Mouse (Mus musculus) induced T-regulatory cell, adult 2 months (primary cell): ENCODE data around the gene Napepld.
"Not testable (repeated sequence)": the region's sequence is repeated elsewhere in the genome, so short reads cannot be mapped to it uniquely, and the experiment has no call there.

ENCODE experiments used
- DNase-seq: peaks from one replicate; pipeline ENCODE4 v3.0.0-alpha.2; 2012; ENCODE audit warnings: low read depth

The Napepld gene

DNA sequence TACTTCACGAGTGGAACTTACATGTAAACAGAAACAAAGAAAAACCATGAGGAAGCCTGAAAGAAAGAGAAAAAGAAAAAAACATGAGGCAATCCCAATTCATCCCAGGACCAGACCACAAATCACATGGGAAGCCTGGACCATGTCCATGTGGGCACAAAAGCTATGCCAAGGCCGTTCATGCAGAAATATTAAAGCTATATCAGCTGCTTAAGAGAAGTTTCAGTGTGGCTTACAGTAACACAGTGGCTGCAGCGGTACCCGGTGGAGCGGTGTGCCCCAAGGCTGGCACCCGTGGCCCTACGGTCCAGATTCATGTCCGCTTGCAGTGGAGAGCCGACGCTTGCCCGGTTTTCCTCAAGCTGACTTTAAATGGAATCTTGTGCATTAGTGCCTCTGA is 38.1 kb downstream of the Napepld start:
- no peak for DNase-seq

DNA sequence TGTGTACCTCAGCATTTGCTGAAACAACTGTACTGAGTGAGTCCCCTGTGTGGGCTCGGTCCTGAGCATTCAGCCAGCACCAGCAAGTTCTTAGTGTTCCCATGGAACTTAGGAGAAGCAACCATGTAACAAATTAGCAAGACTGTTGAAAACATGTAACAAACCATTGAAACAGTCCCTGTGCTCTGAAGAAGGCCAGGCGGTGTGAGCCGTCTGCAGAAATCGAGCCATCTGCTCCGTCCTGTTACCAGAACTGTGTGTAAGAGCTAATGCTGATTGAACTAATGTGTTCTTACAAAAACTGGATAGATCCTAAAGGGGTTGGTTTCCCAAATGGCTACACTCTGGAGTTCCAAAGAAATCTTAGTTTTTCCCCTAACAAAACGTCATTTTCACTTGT is 40.3 kb downstream of the Napepld start:
- no peak for DNase-seq

DNA sequence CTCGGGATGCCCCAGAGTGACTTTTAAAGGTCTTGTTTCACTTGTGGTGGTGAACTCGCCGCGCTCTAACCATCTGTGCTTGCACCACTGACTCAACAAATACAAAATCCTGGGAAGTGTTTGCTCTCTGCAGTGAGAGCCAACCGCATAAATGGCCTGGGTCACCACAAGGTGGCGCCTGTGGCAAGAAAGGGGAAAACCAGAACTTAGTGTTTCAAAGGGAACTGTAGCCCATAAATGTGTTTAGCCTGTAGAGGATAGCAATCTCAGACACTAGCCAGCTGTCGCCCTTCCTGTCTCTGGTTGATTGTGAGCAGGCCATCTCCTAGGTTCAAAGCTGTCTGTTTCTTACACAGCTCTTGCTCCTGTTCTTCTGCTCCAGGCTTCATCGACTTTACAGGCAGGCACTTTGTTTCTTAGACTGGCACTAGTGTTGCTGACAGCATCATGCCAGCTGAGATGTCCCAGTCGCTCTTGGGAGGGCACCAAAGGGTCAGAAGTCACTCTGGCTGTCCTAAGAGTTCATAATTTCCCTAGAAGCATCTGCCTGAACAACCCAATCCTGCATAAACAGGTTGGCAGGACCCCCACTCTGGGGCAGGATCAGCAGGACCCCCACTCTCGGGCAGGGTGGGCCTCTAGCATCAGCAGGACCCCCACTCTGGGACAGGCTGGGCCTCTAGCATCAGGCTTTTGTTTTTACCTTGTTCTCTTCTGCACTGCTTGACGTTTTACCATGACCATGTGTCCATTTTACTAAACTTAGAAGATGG is 42.4 kb downstream of the Napepld start:
- DNase-seq = peak; percentile 77

DNA sequence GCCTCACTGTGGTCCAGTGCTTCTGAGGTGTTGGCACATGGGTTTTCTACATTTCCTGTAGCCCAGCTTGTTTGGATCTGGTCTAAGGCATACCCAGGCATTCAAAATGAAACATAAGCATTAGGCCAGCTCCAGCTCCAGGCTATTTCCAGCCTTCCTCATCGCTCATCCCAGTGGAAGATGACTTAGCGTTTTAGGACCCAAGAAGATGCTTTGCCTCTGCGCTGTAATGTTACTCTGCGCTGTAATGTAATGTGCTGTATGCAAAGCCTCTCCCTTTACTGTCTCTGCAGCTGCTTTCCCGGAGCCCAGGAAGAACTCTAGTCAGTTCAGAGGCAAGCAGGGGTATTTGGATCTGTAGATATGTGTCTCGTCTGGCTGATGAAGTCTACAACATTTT is 43.2 kb downstream of the Napepld start:
- no peak for DNase-seq

DNA sequence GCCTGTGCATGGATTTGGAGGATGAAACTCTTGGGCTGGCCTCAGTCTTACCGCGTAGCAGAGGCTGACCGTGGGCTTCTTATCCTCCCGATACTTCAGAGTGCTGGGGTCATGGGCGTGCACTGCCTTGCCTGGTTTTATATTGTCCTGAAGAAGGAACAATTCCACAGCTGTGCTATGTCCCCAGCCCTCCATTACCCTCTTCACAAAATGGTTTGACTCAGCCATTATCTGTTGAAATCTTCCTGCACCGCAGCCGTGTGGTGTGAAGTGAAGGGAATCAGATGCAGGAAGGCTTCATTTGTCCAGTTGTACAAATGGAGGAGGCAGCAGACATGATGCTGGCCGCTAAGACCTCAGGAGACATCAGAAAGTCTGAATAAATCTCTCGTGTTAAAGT is 44.3 kb downstream of the Napepld start:
- DNase-seq = no peak

DNA sequence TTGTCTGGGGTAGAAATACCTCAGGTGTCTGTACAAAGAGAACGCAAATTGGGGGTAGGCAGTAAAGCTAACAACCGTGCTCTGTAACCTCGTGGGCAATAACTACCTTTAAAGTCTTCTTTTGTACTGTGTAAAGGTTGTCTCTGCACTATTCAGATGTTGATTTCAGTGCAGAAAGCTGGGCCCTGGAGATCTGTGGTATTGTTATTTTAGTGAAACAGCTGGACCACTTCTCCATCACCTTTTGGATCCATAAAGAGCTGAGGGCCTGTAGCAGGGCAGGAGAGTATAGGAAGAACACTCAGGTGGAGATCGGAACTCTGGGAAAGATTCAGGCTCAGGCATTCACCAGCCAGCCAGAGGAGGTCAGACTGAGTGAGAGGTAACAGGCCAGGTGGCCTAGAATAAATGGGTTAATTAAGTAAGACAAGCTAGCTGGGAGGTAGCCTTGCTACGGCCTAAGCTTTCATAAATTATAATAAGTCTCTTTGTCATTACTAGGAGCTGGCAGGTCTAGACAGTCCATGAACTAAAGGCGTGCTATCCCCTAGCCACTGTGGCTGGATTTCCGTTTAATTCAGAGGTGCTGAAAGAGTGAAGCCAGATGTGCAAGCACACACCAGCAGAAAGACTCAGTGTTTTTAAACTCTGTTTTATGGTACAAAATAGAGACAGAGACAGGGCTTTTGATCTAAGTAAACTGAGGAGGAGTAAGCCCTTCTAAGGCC is 49.1 kb downstream of the Napepld start:
- no peak for DNase-seq

DNA sequence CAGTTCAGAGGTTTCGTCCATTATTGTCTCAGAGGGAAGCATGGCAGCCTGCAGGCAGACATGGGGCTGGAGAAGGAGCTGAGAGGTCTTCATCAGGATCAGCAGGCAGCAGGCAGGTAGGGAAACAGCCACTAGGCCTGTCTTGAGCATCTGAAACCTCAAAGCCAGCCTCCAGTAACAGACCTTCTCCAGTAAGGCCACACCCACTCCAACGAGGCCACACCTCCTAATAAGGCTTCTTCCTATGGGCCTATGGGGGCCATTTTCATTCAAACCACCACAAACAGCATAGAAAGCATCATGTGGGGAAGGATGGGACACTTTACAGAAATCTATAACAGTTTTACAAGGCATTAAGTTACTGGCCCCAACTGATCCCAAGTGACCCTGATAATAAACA is 50.5 kb downstream of the Napepld start:
- DNase-seq = no peak

DNA sequence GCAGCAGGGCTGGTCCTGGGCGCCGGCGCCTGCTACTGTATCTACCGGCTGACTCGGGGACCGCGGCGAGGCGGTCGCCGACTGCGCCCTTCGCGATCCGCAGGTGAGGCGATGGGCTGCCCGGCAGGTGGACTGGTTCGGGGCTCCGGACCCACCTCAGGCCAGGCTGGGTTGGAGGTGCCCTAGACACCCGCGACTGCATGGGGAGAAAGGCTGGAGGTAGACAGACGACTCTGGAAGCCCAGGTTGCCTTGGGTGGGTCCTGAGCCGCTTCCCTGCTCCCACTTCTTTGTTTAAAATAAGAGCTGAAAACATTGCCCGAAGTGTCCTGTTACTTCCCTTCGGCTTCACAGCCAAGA is 55.1 kb downstream of the Napepld start:
- no peak for DNase-seq

DNA sequence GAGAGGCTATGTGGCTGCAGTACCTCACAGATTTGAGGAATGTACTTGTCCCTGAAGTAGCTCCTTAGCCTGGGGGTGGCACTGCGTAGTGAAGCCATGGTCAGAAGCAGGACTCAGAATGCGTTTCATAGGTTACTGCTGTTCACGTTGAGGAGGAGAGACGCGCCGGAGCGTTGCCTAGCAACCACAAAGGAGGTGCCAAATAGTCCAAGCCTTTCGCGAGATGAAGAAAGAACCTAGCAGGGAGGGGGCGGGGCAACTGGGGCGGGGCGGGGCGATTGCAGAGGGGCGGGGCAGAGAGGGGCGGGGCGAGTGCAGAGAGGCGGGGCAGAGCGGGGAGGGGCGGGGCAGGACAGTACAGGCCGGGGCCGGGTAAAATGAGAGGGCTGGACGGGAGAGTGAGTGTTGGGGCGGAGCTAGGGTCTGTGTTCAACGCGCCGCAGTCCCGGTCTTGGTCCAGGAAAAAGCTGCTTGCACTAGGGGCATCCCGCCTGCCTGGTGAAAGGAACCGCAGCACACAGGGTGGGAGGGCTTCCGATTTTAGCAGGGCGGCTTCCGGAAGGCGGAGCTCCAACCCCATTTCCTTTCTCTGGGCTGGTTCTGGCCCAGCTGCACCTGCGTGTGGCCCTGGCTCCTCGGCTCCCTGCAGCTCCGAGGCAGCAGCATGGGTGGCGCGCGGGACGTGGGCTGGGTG is 55.6 kb downstream of the Napepld start, which contains the start of the genes Fbxl13 and Armc10:
Gene Fbxl13 (minus strand): TSS at position 196 of the 694 bp plus-strand sequence.
Gene Armc10 (plus strand): TSS at position 375 of the 694 bp plus-strand sequence.
- DNase-seq = peak; percentile 95

DNA sequence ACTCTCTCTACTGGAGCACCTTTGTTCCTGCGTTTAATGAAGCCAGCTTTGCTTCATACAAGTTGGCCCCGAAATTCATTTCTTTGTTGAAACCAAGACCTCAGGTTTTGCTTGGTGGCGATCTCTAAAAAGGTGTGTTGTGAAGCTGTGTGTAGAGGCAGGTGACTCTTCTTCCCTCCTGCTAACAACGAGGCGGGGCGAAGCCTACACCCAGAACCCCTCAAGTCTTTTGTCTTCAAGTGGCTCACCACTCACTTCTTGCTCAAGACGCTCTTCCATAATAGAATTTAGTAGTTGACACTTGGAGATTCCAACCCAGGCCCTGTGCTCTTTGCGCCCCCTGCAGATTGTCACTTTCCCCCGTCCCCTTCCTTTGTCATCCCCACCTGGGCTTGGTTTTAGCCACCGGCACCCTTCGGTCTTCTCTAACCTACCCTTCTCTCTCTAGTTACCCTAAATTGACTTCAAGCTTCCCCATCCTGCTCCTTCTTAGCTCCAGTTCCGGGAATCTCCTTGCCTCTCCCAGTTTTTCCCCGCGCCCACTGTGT is 56.2 kb downstream of the Napepld start:
- DNase-seq = no peak

DNA sequence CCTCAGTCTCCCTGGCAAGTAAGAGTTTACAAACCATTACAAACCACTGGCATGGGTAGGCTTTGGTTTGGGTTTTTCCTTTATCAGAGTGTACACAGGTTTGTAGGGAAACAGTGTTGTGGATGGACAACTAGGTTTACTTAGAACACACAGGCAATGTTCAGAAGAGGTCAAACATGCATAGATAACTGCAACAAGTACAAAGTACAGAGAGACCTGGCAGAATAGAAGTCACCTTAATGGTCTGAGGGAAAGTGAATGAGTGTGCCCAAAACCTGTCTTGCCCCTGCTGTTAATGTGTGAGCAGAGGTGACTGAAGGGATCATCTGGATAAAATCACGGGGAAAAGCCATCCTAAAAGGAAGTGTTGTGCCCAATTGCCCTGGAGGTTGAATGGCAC is 57.6 kb downstream of the Napepld start:
- DNase-seq = peak; percentile 18

DNA sequence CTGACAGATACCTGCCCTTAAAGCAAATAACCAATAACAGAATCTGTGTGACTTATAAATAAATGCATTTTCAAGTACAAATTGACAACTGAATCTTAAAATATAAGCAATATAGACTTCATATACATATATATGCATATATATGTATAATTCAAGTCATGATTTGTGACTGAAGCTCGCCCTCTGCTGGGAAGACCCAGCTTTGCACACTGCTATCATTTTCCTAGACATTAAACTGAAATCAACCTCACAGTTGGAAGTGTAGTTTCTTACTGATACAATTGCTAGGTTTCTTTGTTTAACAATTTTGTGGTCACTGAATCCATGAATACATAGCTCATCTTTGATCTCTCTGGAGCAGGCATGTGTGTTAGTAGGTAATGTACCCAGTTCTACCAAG is 60.2 kb downstream of the Napepld start:
- DNase-seq = peak; percentile 76

DNA sequence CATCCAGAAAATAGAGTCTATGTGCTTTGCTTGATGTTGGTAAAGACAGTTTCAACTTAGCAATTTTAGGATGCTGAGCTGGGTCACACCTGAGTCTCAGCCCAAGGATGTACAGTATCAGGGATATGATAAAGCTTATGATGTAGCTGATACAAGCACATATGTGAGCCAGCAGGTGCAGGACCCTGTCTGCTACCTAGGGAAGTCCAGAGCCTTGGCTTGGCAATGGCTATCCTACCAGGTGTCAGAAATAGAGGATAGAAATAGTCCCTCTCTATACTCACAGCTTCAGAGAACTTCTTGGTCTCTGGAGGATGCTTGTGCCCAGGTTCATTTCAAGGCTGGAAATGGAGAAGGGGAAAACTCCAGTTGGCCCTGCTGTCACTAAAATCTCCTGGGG is 75.3 kb downstream of the Napepld start:
- DNase-seq = no peak

DNA sequence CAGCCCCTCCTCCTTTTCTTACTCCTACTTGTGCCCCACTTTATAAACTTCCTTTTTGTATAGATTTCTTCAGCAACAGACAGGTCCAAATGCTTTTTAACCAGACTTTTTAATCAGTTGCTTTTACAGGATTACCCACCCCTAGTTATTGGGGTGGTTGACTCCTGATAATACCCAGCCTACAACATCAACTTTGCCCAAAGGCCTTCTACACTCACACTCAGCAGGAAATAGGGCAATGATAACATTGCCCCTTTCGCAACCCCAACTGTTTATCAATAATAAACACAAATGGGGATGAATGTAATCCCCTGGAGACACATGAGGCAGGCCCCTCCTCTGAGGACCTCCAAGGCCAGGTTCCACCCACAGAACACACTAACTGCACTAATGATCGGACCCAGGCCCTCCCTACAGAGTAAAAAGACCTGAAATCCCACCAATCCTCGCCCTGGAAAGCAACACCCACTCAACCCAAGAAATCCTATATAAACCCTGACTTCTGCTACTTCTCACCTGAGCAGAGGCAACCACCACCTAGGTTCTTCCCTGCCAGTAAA is 84.7 kb downstream of the Napepld start:
- no peak for DNase-seq

DNA sequence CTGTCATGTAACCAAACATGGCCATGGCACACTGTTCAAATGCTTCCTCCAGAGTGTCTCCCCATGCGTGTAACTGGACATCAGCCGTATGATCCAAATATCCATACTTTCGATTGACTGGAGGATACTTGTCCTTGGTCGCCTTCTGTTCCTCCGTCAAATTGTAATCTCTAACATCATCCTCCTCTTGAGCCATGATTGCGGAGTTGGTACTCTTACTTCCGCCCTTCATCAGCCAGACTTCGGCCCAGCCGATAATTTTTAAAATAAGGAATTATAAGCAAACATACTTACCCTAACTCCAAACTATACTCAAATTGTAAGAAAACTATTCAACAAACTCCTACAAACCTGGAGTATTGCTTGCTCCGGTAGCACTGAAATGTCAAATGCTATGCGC is 86.9 kb downstream of the Napepld start:
- not testable (repeated sequence) for DNase-seq
